Mouse (Mus musculus): ENCODE data around the gene Ntpcr.

The Ntpcr gene

DNA sequence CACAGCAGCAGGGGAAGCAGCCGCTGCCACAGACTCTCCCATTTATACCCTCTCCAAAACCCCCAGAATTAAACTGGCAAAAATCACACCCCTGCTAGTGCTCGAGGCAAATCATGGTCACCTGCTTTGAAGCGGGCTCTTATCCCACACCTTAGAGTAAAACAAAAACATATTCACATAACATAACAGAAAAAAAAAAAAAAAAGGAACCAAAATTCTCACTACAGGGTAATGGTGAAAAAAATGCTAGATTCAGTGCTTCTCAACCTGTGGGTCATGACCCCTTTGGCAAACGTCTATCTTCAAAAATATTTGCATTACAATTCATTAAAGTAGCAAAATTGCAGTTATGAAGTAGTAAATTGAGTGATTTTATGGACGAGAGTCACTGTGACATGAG is 2.8 kb upstream of the Ntpcr start:
- DNase-seq = no peak

DNA sequence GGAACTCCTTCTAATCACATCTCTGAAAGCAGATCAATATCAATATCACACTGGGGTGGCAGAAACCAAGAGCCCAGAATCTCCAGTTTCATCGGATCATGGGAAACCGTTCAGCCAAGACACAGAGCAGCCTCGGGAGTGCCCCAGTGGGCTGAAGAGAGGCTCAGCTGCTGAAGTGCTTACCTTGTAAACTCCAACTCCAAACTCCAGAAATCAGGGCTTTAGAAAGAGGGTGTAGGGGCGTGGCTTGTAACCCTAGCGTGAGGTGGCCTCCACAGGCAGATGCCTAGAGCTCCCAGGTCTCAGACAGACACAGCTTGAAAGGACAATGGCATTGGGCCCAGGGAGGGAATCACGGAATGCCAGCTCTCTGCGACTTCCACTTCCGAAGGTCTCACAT is 2.0 kb upstream of the Ntpcr start:
- DNase-seq = no peak

DNA sequence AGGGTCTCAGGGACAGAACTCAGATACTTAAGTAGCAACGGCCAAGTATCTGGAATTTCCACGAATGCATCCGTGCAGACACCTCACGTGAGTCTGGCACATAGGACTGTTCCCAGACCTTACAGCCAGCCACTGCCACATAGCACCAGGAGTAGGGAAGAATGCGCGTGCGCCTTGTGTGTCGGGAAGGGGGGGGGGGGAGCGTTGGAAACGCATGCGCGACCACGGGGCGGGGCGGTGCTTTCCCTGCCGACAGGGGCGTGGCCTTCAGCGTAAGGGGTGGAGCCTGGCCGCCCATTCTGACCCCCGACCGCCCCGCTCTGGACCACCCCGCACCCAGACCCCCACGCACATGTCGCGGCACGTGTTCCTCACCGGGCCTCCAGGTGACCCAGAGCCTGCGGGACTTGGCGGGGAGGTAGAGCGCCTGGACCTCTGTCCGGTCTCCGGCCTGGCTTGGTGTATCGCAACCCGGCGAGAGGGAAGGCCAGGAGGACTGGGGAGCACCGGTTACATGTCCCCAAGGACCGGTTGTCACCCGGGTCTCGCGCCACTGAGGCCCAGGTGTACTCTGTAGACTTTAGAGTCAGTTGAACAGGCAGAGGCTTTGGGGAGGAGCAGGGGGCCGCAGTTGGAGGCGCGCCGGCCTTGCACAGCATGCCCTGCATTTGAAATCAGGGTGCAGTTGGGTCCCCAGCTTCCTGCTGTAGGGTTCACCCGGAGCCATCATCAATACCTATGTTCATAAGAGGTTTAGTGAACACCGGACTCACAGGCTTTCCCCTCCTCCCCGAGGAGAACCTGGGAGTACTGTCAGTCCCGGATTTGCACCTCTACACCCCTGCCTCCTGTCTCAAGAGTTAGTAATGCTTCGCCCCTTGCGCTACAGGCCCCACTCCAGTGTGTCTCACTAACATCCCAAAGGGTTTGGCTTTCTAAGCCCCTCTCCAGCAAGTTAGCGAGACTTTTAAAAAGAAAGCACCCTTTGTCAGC is 4.5 kb downstream of the Ntpcr start:
- DNase-seq = peak; percentile 91

DNA sequence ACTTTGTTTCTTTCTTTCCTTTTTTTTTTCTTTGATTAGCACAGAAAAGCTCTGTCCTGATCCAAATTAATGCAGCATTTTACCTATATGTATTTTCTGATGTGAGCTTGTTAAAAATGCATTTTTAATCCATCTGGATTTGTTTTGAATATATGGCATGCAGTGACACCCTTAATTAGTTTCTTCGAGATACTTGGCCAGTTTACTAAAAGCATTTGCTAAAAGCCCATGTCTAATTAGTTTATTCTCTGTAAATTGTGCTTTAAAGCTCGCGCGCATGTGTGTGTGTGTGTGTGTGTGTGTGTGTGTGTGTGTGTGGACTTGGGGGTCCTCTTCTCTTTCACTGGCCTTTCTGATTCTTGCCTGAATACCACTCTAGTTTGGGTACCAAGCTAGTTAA is 9.2 kb downstream of the Ntpcr start:
- DNase-seq = no peak

DNA sequence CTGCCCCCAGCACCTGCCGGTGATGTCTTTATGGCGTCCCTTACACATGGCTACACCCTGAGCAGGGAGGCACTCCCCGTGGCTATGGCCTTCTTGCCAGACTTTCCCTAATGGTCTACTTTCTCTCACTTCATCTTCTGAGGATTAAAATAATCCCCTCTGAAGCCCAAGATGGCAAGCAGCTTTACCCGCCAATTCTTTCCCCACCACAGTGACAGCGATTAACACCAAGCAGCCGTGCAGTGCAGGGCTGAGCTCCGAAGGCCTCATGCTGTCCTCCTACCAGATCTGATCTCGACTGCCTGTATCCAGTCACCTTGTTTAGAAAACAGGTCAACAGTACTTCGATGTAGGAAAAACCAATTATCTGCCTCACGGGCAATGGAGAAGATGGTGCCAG is 10.9 kb downstream of the Ntpcr start:
- DNase-seq = no peak

DNA sequence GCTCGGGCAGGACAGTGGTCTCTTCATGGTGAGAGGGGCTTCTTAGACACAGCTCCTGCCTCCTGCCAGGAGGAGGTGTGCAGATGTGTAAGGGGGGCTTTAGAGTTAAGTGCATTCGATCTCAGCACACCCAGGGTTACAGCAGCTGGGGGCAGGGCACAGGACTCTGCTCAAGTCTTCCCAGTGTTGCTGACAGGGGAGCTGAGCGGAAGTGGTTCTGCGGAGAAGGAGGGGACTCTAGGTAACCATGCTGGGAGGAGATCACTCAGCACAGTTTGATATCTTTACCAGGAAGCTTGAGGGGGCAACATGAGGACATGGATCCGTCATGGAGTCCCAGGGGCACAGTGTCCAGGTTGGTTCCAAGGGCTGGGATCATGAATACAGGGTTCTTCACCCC is 11.6 kb downstream of the Ntpcr start:
- DNase-seq = peak; percentile 60

DNA sequence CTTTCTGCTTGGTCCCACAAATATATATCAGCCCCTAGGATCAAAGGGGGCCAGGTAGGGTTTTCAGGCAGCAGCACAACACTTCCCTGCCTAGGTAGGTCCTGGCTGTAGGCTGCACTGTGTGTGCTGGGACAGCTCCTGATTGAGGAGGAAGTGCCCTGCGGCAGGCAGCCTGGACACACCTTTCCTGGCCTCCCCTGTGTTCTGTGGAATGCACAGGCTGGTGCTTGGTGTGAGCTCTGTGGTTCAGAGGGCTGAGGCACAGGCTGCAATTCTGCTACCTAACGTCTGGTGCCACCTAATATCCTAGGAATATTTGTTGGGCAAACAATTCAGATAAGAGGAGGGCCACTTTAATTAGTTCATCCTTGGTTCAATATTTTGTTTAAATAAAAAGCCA is 12.1 kb downstream of the Ntpcr start:
- DNase-seq = no peak

DNA sequence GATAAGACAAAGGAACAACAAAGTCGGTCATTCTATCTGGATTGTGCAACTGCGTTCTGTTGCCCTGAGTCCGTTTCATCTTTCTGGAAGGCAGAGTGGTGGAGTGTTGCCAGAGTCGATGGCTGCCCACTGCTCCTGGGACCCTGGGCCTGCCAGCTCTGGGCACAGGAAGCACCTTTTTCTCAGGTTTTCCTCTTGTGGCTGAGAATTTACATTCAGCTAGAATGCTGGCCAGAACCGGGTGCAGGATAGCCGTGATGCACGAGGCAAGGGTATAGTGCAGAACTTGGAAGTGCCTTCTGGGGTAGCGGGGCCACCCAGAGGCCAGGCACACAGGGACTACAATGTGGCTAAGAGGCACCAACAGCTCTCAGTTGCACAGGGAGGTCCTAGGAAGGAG is 12.6 kb downstream of the Ntpcr start:
- DNase-seq = no peak

DNA sequence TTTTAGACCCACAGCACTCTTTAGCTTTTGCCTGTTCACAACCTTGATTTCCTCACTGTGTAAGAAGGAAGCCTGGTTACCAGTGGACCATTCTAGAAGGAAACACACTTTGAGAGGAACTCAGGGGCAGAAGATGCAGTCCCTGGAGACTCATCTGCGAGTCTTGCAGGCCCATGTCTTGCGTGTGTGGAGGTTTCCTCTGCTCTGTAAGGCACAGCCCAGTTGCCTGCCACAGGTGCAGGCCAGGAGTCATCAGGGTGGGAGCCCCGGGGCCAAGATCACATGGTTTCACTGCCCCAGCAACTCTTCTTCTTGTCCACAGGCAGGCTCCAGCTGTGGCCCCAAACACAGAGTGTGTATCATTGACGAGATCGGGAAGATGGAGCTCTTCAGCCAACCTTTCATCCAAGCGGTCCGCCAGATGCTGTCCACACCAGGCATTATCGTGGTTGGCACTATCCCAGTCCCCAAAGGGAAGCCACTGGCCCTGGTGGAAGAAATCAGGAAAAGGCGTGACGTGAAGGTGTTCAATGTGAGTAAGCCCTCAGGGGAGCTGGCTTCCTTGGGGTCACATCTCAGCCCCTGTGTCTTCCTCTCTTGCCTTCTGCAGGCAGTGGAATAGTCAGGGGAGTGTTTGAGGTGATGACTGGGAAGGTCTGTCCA is 15.3 kb downstream of the Ntpcr start:
- no peak for DNase-seq

DNA sequence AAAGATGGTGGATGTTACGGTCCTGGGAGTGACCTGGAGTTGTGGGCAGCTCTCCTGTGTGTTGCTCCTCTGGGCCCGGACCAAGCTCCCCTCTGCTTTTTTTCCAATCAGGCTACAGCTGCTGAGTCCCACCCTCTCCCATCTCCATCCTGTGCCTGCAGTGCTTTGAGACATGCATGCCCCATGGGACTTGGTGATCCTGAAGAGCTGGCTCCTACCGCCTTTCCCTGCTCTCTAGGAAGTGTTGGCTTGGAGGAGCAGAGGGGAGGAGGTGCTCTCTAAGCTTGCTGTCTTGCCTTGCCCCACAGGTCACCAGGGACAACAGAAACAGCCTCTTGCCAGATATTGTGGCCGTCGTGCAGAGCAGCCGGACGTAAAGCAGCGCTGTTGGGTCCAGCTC is 17.6 kb downstream of the Ntpcr start:
- DNase-seq = no peak

DNA sequence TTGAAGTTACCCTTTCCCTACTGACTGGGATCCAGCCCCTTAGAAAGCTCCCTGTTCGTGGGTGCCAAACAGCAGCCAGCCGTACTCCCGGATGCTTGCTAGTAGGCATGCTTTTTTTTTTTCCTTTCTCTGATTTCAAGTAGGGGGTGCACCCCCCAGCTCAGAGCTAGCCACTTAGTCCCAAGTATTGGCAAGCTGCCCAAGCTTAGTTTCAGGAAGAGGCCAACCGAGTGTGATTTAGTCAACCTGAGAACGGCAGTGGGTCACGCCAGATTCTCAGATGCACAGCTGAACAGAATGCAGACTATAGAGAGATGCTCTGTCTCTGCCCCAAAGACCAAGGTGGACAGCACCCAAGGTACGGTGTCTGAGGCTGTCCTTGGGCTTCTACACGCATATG is 21.1 kb downstream of the Ntpcr start:
- no peak for DNase-seq

DNA sequence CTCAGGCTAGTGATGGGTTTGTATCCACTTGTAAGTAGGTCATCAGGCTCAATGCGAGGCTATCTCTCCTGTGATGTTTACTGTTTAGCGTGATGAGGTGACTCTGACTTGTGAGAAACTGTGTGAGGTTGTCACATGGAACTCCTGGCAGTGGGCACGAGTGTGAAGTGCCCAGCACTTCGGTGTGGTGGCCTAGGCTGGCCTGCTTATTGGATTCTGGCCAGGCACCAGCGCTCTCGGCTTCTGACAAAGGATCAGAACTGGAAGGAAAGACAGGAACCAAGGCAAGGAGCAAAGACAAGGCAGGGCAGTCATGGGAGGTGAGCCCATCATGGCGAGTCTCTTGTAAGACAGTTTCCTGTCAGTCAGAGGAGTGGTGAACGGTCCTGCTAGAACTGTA is 26.1 kb downstream of the Ntpcr start:
- DNase-seq = no peak

DNA sequence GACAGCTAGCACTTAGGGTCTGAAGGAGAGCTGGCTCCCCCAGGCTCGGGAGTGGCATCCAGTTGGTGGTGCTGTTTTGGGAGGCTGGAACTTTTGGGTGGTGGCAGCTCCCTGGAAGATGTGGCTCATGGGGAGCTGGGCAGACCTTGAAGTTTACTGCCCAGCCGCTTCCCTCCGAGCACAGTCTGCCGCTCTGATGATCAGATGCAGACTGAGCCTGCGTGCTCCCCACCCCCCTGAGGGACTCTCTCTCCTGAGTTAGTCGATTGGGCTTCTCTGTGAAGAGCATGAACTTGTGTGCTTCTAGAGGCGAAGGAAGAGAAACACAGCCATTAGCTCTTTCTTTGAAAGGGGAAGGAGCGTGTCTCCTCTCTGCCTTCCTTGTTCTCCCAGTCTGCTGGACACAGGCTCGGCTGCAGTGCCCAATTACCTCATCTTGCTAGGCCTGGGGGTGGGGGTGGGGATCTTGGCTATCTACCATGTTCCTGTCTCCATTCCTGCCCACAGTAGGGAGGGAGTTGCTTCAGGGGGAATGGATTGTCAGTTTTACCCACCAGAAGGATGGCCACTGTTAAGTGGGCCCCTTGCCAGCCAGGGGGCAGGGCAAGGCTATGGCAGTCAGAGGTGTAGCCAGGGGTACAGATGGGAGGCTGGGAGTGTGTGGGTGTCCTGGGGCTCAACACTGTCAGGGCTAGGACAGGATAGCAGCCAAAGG is 26.8 kb downstream of the Ntpcr start:
- DNase-seq = no peak

DNA sequence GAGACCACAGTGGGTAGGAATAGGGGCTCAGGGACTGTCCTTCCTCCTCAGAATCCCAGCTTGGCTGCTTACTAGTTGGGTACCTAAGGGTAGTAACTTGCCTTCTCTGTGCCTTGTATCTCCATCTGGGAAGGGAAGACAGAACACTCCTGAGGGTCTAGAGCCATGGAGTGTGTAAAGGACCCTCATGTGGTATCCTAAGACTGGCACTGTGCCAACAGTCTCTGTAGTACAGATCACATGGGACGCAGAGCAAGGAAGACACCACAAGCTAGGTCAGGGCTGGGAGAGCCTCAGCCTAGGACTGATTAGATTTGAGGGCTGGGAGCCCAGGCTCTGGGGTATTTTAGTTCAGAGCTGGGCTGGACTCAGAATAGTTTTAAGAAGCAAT is 27.3 kb downstream of the Ntpcr start:
- DNase-seq = no peak

DNA sequence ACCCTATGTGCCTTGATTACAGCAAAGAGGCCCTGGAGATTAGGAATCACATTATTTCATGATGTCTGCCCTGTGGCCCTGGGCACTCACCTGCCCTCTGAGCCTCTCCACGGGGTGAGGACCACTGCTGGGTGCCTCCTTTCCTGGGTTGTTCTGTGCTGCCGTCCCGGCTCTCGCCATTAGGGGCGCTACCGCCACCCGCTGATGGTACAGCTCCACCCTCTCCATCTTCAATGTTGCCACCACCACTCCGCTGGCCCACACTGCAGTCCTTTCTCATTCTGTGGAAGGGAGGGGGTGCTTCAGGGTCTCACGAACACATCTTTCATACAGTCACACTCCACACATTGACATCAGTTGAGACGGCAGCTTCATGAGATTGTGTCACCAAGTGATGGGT is 29.3 kb downstream of the Ntpcr start:
- DNase-seq = peak; percentile 69

DNA sequence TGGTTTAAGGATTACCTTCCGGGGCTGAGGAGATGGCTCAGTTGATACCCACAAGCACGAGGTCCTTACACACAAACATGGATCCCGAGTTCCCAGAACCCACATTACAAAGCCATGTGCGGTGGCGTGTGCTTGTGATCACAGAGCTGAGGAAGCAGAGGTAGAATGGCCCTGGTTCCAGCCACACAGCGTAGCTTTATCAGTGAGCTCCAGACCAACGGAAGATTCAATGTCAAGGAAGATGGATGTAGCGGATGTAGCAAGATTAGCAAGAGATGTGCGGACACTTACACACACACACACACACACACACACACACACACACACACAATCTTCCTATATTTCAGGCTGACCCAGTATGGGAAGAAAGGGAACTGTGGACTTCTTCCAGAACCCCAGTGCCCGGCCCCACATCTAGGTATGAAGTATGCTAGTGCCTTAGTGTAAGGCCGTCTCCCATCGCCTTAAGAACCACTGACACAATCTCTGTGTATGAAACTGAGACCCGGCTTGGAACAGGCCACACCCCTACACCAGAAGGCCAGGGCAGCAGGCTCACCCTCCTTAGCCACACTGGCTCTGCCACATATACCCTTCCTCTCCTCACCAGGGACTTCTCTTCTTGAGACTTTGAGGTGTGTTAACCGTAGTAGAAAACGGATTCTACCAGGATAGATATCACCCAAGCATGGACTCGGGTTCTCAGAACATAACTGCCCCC is 33.5 kb downstream of the Ntpcr start:
- no peak for DNase-seq

DNA sequence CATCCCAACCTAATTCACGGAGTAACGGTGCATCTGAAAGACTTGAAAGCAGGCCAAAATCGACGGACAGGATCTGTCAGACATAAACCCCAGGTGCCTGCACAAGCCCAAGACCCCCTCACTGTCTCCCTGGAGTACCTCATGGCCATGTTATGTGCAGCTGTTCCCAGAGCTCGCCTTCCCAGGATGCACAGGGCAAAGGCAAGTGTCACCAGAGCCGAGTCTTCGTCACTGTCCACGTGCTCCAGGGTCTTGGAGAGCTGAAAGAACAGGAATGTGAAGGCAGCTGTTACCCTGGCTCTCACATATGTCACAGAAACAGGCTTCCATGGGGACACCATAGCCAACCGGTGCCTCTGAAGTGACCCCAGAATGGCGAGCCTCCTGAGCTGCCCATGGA is 38.3 kb downstream of the Ntpcr start:
- no peak for DNase-seq

DNA sequence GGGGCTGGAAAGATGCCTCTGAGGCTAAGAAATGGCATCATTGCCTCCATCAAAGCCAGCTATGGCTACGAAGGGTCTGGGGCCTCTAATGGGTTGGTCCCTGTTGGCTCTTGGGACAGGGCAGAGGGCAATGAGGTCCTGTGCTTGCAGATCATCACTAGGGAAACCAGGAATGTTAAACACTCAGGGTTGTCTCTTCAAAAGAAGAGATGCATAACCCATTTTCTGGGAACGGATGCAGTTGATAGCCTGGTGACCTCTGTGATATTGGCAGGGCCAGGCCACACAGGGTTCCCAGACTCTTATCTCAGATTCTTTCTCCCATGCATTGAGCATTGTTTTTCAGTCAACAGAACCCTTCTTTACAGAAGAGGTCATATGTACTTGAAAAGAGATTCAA is 42.5 kb downstream of the Ntpcr start:
- no peak for DNase-seq

DNA sequence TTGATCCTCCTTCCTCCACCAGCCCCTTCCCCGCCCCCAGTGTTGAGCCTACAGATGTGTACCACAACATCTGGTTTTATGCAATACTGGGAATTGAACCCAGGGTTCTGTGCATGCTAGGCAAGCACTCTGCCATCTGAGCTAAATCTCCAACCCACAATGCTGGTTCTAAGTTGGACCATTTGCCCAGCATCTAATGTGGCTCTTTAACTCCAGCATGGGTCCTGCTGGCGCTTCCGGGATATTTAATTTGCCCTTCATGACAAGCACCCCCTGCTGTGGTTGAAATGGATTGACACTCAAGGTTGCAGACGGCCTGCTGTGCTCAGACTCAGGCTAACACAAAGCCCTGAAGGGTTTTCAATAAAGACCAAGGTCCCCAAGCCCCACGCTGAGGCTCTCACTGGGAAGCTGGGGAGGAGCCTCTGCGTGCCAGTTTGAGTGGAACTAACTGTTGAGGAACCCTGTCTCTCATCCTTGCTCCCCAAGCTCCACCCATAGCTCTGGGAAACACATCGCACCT is 43.6 kb downstream of the Ntpcr start:
- DNase-seq = no peak

DNA sequence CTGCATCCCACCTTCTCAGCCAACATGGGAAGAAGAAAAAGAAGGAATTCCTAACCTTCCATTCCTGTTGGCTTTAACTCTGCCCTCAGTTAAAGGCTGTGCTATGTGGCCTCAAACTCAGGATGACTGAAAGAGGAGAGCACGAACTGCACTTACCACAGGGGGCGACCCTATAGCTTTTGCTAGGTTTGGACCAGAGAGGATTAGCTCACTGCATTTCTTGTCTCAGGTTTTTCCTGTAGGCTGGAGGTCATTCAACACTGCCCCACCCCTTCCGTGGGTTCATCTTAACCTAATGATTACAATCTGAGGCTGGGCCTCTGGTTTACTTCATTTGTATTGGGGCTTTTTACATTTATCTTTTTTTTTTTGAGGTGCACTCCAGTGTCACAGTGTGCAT is 45.3 kb downstream of the Ntpcr start:
- no peak for DNase-seq

DNA sequence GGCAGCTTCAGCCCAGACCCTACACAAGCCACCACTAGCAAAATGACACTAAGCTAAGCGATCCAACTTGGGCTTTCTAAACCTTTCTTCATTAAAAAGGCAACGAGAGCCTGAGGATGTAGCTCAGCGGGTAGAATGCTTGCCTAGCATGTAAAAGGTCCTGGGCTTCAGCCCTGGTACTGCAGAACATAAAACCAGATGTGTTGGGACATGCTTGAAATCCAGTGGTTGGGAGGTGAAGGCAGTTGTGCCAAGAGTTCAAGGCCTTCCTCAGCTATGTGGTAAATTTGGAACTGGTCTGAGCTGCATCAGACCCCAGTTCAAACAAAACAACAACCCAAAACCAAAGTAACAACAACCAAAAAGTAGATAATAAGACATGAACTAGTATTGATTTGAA is 46.6 kb downstream of the Ntpcr start:
- DNase-seq = no peak

DNA sequence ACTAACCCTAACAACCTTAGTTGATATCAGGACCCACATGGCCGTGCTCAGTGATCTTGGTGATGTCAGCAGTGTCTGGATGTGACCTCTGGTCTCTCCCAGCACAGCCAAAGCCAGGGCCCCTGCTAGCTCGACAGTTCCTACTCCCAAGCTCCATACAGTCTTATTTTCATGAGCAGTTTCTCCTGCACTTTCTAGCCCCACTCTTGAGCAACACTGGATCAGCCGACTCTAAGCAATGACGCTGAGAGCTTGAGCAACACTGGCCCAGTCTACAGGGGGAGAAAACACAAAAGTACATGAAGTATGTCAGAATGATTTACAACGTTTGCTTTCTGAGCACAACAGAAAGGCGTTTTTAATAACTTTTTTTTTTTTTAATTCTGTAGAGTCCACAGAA is 47.0 kb downstream of the Ntpcr start:
- DNase-seq = no peak

Data from thymus, postnatal 14 days (tissue).